Mouse (Mus musculus) midbrain, embryonic 11.5 days (tissue): ENCODE measurements at regions not wholly inside any gene's neighbourhood (a gene's known extent, or its start where the extent isn't known, plus 50 kb on each side); places are given as distances from the start of the nearest gene placed in this dataset.

Source experiments
- ATAC-seq: fragments of 200-750 bp; cut with Nextera tagmentation; 2 replicates; pipeline ENCODE4 v1.8.0; 2017; ENCODE audit warnings: moderate TSS enrichment, moderate library complexity; ENCODE audit not compliant: low FRiP score
- DNase-seq: peaks from one replicate; pipeline ENCODE4 v3.0.0; 2015; ENCODE audit warnings: low spot score; ENCODE audit errors: missing footprints
- H3K27ac ChIP-seq: fragments of 300-500 bp; sonication (generic); 2 replicates; pipeline ENCODE4 v1.5.1; 2014; ENCODE audit warnings: low read depth, low read length
- H3K27me3 ChIP-seq: fragments of 300-500 bp; sonication (generic); 2 replicates; pipeline ENCODE4 v1.6.1; 2014; ENCODE audit warnings: mild to moderate bottlenecking, low read length, moderate library complexity, mixed read lengths; ENCODE audit not compliant: control insufficient read depth, insufficient read depth
- H3K36me3 ChIP-seq: fragments of 300-500 bp; sonication (generic); 2 replicates; pipeline ENCODE4 v1.6.1; 2014; ENCODE audit warnings: mild to moderate bottlenecking, low read length, moderate library complexity, mixed read lengths; ENCODE audit not compliant: control insufficient read depth, insufficient read depth
- H3K4me1 ChIP-seq: fragments of 300-500 bp; sonication (generic); 2 replicates; pipeline ENCODE4 v1.6.1; 2014; ENCODE audit warnings: low read length; ENCODE audit not compliant: control insufficient read depth, insufficient read depth
- H3K4me2 ChIP-seq: fragments of 300-500 bp; sonication (generic); 2 replicates; pipeline ENCODE4 v1.6.1; 2014; ENCODE audit warnings: mild to moderate bottlenecking, moderate library complexity
- H3K4me3 ChIP-seq: fragments of 300-500 bp; sonication (generic); 2 replicates; pipeline ENCODE4 v1.5.1; 2014; ENCODE audit warnings: low read depth, low read length
- H3K9ac ChIP-seq: fragments of 300-500 bp; sonication (generic); 2 replicates; pipeline ENCODE4 v1.6.1; 2014; ENCODE audit warnings: low read length
- H3K9me3 ChIP-seq: fragments of 300-500 bp; sonication (generic); 2 replicates; pipeline ENCODE4 v1.6.1; 2016; ENCODE audit warnings: low read length; ENCODE audit not compliant: control insufficient read depth
- WGBS: fragments of 180-500 bp; shearing (Covaris S2); extraction: QIAGEN DNeasy Blood & Tissue Kit; methylation state at CpG from one replicate; pipeline ENCODE4 v1.1.7; 2014; 5-methylcytosine and 5-hydroxymethylcytosine counted together

GRCm38 (mm10) chr1:71811196-71811788 lies 158.3 kb upstream of the Fn1 start:
- ATAC-seq: no peak
- WGBS: 94% methylated on average over 11 of the region's 11 CpGs

GRCm38 (mm10) chr1:71808005-71808404 lies 155.0 kb upstream of the Fn1 start:
- Histone ChIP-seq H3K27ac (no peak overlapping the region), H3K9me3 (no peaks in the 10 kb centered on the region), H3K4me2 (no peak overlapping the region), H3K9ac (no peak overlapping the region), H3K27me3 (no peaks in the 10 kb centered on the region), H3K4me3 (no peak overlapping the region), H3K4me1 (no peaks in the 10 kb centered on the region), H3K36me3 (no peaks in the 10 kb centered on the region)
- DNase-seq: no peak
- no peak for ATAC-seq
- 44% methylated on average over 1 of the region's 1 CpGs for WGBS

More at GRCm38 (mm10) chr1:71811196-71811788, 158.3 kb upstream of the Fn1 start:
- Histone ChIP-seq H3K27ac (no peak overlapping the region), H3K27me3 (no peaks in the 10 kb centered on the region), H3K36me3 (no peaks in the 10 kb centered on the region), H3K4me1 (no peaks in the 10 kb centered on the region), H3K9me3 (no peaks in the 10 kb centered on the region), H3K9ac (no peak overlapping the region), H3K4me2 (no peak overlapping the region), H3K4me3 (no peak overlapping the region)
- DNase-seq: no peak

- no peak overlapping the region for H3K27ac ChIP-seq
- no peak overlapping the region for H3K9ac ChIP-seq
- no peak for DNase-seq
- no peak overlapping the region for H3K4me2 ChIP-seq
- no peaks in the 10 kb centered on the region for H3K36me3 ChIP-seq
- H3K4me1 ChIP-seq: no peaks in the 10 kb centered on the region
- WGBS: 73% methylated on average over 4 of the region's 4 CpGs
- ATAC-seq: no peak
- no peaks in the 10 kb centered on the region for H3K9me3 ChIP-seq
- no peak overlapping the region for H3K4me3 ChIP-seq
- no peaks in the 10 kb centered on the region for H3K27me3 ChIP-seq
Measured at GRCm38 (mm10) chr1:71807586-71807985, 154.6 kb upstream of the Fn1 start.

- Histone ChIP-seq H3K27me3 (no peaks in the 10 kb centered on the region), H3K9me3 (no peaks in the 10 kb centered on the region), H3K27ac (no peak overlapping the region), H3K9ac (no peak overlapping the region), H3K4me3 (no peak overlapping the region), H3K36me3 (no peaks in the 10 kb centered on the region), H3K4me1 (no peaks in the 10 kb centered on the region), H3K4me2 (no peak overlapping the region)
- WGBS: 82% methylated on average over 9 of the region's 9 CpGs
- DNase-seq (no peak), ATAC-seq (no peak)
Measured at GRCm38 (mm10) chr1:71801283-71802066, 148.5 kb upstream of the Fn1 start.

- no peak overlapping the region for H3K4me3 ChIP-seq
- H3K4me2 ChIP-seq: no peak overlapping the region
- H3K27ac ChIP-seq: no peak overlapping the region
- ATAC-seq: no peak
- no peaks in the 10 kb centered on the region for H3K9me3 ChIP-seq
- no peaks in the 10 kb centered on the region for H3K4me1 ChIP-seq
- no peak overlapping the region for H3K9ac ChIP-seq
- H3K27me3 ChIP-seq: no peaks in the 10 kb centered on the region
- WGBS: 70% methylated on average over 2 of the region's 2 CpGs
- H3K36me3 ChIP-seq: no peaks in the 10 kb centered on the region
- no peak for DNase-seq
Measured at GRCm38 (mm10) chr1:71800581-71800980, 147.6 kb upstream of the Fn1 start.

- Histone ChIP-seq H3K4me3 (no peak overlapping the region), H3K36me3 (no peaks in the 10 kb centered on the region), H3K9ac (no peak overlapping the region), H3K4me2 (no peak overlapping the region), H3K27me3 (no peaks in the 10 kb centered on the region), H3K27ac (no peak overlapping the region), H3K4me1 (no peaks in the 10 kb centered on the region), H3K9me3 (no peaks in the 10 kb centered on the region)
- WGBS: 80% methylated on average over 9 of the region's 9 CpGs
- DNase-seq (no peak), ATAC-seq (no peak)
Measured at GRCm38 (mm10) chr1:71798636-71799035, 145.6 kb upstream of the Fn1 start.

- Histone ChIP-seq H3K36me3 (no peaks in the 10 kb centered on the region), H3K27me3 (no peaks in the 10 kb centered on the region), H3K4me1 (no peaks in the 10 kb centered on the region), H3K9me3 (no peaks in the 10 kb centered on the region), H3K9ac (no peak overlapping the region), H3K4me2 (no peak overlapping the region), H3K27ac (no peak overlapping the region), H3K4me3 (no peak overlapping the region)
- WGBS: 75% methylated on average over 1 of the region's 1 CpGs
- DNase-seq (no peak), ATAC-seq (no peak)
Measured at GRCm38 (mm10) chr1:71788408-71788807, 135.4 kb upstream of the Fn1 start.

- 88% methylated on average over 2 of the region's 2 CpGs for WGBS
- no peaks in the 10 kb centered on the region for H3K27me3 ChIP-seq
- no peaks in the 10 kb centered on the region for H3K9me3 ChIP-seq
- H3K4me2 ChIP-seq: no peak overlapping the region
- no peaks in the 10 kb centered on the region for H3K36me3 ChIP-seq
- H3K4me3 ChIP-seq: no peak overlapping the region
- no peak for ATAC-seq
- H3K27ac ChIP-seq: no peak overlapping the region
- no peaks in the 10 kb centered on the region for H3K4me1 ChIP-seq
- no peak overlapping the region for H3K9ac ChIP-seq
- no peak for DNase-seq
Measured at GRCm38 (mm10) chr1:71784880-71785279, 131.9 kb upstream of the Fn1 start.

GRCm38 (mm10) chr1:71778292-71778691 lies 125.3 kb upstream of the Fn1 start:
- no peak overlapping the region for H3K27ac ChIP-seq
- H3K27me3 ChIP-seq: no peaks in the 10 kb centered on the region
- no peak overlapping the region for H3K4me2 ChIP-seq
- DNase-seq (no peak), ATAC-seq (no peak)
- no peaks in the 10 kb centered on the region for H3K36me3 ChIP-seq
- 92% methylated on average over 8 of the region's 8 CpGs for WGBS
- H3K4me1 ChIP-seq: no peaks in the 10 kb centered on the region
- H3K9me3 ChIP-seq: no peaks in the 10 kb centered on the region
- H3K9ac ChIP-seq: no peak overlapping the region
- no peak overlapping the region for H3K4me3 ChIP-seq
